Mouse (Mus musculus) large intestine, adult 2 months (tissue): ENCODE data around the gene Mmp3. TPM values are rescaled to one million over a fixed set of nuclear protein-coding genes. Genes with fewer than 3 reads are reported as not detected.
"Not testable (repeated sequence)": the region's sequence is repeated elsewhere in the genome, so short reads cannot be mapped to it uniquely, and the experiment has no call there.

Source experiments
- DNase-seq: peaks from one replicate; pipeline ENCODE4 v3.0.0-alpha.2; 2012; ENCODE audit warnings: low read depth, low spot score
- WGBS: fragments of 180-500 bp; shearing (Covaris S2); methylation state at CpG from one replicate; pipeline ENCODE4 v1.1.7; 2018; 5-methylcytosine and 5-hydroxymethylcytosine counted together
- polyA plus RNA-seq: library from polyadenylated mRNA; depleted of rRNA; stranded (reverse); fragments of >200 nt; gene quantifications from 2 replicates; pipeline ENCODE4 v1.2.3, GENCODE M21; 2012; rRNA removed

The Mmp3 gene
- 0.92 and 1.3 TPM in 2 replicates for polyA plus RNA-seq

GRCm38 (mm10) chr9:7445522-7445921 lies at the start of gene Mmp3:
Gene Mmp3 (plus strand): TSS chr9:7445822.
- no peak for DNase-seq
- 87% methylated on average over 2 of the region's 2 CpGs for WGBS

- WGBS, result 67% methylated on average over 8 of the region's 8 CpGs
- DNase-seq, result not testable (repeated sequence)
Observed at GRCm38 (mm10) chr9:7396556-7396955, 49.1 kb upstream of the Mmp3 start.

GRCm38 (mm10) chr9:7453302-7453701 lies 7.7 kb downstream of the Mmp3 start:
- WGBS, result 79% methylated on average over 2 of the region's 2 CpGs
- no peak for DNase-seq

GRCm38 (mm10) chr9:7470262-7470661 lies 24.6 kb downstream of the Mmp3 start:
- WGBS, result 94% methylated on average over 1 of the region's 1 CpGs
- no peak for DNase-seq

- DNase-seq, result no peak
- WGBS, result 67% methylated on average over 5 of the region's 5 CpGs
Observed at GRCm38 (mm10) chr9:7483684-7484394, 38.2 kb downstream of the Mmp3 start.

- 73% methylated on average over 3 of the region's 3 CpGs for WGBS
- no peak for DNase-seq
Observed at GRCm38 (mm10) chr9:7501138-7501537, 55.5 kb downstream of the Mmp3 start.

- 78% methylated on average over 3 of the region's 3 CpGs for WGBS
Observed at GRCm38 (mm10) chr9:7502051-7502450, 56.4 kb downstream of the Mmp3 start, which contains the start of gene Mmp10. Gene Mmp10 (plus strand): TSS chr9:7502352.

More at GRCm38 (mm10) chr9:7502051-7502450, 56.4 kb downstream of the Mmp3 start, which contains the start of gene Mmp10:
- DNase-seq, result no peak

Other genes starting within 250 kb of the Mmp3 start
- gene Mmp13, start 173.3 kb upstream of the Mmp3 start, polyA plus RNA-seq, result 0.98 and 2.3 TPM in 2 replicates
- 0.19 and 0.21 TPM in 2 replicates for gene Mmp12, start 101.4 kb upstream of the Mmp3 start, polyA plus RNA-seq
- not detected in 2 replicates for gene Mmp1b, start 57.8 kb upstream of the Mmp3 start, polyA plus RNA-seq
- 10.5 and 14.3 TPM in 2 replicates for gene Mmp10, start 56.5 kb downstream of the Mmp3 start, polyA plus RNA-seq
- gene Mmp8, start 112.6 kb downstream of the Mmp3 start, polyA plus RNA-seq, result 0.04 TPM in 1 of 2 replicates, not detected in the other
- gene Mmp27, start 125.6 kb downstream of the Mmp3 start, polyA plus RNA-seq, result not detected in 2 replicates
- 0.08 and 0.29 TPM in 2 replicates for gene Mmp20, start 182.4 kb downstream of the Mmp3 start, polyA plus RNA-seq
- gene Mmp7, start 246.3 kb downstream of the Mmp3 start, polyA plus RNA-seq, result 236 and 484 TPM in 2 replicates